Mouse (Mus musculus): ENCODE data around the gene Eif4ebp2. TPM values are rescaled to one million over a fixed set of nuclear protein-coding genes. Genes with fewer than 3 reads are reported as not detected.

Eif4ebp2 gene
- total RNA-seq, 4 experiments from 2014 or later, result 82.0 to 113 (median 91.2) TPM

DNA sequence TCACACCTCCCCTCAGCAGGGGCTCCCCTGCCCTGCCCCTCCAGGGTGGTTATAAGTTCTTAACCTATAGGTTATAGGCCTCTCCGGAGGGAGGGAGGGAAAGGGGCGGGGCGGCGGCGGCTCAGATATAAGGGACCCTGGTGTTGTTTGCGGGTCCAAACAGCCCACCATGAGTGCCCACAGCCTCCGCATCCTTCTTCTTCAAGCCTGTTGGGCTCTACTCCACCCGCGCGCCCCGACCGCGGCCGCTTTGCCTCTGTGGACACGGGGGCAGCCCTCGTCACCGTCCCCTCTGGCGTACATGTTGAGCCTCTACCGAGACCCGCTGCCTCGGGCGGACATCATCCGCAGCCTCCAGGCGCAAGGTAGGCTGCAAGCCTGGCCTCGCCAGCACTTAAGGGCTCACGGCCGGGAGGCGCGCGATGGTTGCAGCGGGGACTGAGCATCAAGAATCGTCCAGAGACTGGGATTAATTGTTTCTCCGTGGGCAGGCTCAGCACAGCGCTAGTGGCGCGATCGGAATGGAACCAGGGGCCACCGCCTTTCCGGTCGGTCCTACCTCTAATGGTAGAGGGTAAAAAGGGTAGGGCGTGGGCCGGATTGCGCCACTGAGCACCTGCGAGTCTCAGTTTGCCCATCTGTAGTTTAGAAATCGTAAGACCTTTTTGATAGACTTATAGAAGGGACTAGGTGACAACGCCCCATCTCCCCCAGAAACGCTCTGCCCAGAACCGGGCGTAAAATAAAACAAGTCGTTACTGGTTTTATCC lies 34.1 kb downstream of the Eif4ebp2 start:
- DNase-seq, result no peak

DNA sequence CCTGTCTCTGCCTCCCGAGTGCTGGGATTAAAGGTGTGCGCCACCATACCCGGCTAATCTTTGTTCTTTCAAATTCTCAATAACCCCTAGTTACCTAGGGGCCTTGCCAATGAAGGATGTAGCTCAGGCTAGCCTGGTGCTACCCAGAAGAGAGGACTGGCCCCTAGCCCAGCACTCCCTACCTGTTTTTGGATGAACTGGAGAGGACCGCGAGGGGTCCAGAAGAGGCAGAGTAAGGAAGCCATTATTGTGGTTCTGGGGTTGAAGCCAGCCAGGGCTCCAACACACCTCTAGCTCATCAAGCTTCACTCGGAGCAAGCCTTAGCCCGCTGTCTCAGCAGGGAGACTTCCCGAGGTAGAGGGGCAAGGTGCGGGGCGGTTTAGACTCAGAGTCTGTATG lies 34.8 kb downstream of the Eif4ebp2 start, which contains the start of gene Nodal:
Gene Nodal (plus strand): TSS at position 301 of the 400 bp plus-strand sequence.
- DNase-seq, result no peak

DNA sequence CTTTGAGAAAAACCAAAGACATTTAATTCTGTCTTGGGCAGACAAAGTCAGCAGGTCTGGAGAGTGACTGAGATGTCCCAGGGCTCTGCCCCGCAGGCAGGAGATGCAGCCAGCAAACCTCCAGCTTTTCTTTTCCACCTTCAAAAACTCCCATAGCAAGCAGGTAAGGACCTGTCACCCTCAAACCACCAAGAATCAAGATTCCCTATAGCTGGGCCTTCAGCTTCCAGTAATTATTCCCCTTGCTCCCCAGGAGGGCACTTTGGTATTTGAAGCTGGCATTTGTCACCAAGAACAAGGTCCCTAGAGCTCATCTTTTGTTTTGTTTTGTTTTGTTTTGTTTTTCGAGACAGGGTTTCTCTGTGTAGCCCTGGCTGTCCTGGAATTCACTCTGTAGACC lies 35.4 kb downstream of the Eif4ebp2 start:
- DNase-seq, result no peak

DNA sequence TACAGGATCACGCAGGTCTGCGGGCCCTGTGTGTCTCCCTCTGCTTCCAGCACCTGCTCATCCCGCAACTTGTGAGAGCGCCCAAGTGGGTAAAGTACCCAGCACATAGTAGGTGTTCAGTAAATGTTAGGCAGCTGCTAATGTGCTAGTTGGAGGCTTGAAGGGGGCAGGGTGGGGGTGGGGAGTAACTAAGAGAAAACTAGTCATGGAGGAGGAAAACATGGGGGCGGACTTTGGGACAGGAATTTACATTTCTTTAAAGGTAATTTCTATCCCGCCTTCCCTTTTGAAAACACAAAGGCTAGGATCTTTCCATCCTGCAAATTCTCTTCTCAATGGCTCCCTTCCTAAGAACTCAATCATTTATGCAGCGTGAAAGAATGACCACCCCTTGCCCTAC lies 35.9 kb downstream of the Eif4ebp2 start:
- no peak for DNase-seq

DNA sequence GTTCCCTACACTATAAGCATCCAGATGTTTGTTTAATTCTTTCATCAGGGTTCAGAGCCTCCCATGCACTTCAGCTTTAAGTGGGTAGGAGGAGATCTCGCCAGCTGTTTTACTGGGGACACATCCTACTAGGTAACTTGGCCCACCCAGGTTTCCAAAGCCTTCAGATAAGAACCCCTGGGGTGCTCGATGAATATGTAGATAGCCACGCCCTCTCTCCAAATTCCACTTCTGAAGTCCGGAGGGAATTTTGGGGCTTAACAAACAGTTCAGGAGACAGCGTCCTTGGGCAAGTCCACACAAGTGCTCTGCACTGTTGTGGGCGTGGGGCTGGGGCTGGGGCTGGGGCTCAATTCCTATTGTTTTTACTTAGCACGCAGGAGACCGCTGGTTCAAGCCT lies 36.6 kb downstream of the Eif4ebp2 start:
- no peak for DNase-seq

DNA sequence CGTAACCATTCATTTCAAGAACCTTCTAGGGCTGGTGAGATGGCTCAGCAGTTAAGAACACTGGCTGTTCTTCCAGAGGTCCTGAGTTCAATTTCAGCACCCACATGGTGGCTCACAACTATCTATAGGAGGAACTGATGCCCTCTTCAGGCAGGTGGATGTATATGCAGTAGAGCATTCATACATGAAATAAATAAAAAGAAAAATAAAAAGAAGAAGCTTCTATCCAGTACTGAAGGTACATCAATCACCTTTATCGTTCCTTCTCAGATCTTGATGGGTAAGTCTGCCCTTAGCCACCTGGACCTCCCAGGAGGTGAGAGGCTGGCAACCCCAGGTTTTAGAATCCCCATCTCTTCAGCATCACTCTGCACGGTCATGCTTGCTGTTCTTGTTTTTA lies 37.2 kb downstream of the Eif4ebp2 start:
- no peak for DNase-seq

DNA sequence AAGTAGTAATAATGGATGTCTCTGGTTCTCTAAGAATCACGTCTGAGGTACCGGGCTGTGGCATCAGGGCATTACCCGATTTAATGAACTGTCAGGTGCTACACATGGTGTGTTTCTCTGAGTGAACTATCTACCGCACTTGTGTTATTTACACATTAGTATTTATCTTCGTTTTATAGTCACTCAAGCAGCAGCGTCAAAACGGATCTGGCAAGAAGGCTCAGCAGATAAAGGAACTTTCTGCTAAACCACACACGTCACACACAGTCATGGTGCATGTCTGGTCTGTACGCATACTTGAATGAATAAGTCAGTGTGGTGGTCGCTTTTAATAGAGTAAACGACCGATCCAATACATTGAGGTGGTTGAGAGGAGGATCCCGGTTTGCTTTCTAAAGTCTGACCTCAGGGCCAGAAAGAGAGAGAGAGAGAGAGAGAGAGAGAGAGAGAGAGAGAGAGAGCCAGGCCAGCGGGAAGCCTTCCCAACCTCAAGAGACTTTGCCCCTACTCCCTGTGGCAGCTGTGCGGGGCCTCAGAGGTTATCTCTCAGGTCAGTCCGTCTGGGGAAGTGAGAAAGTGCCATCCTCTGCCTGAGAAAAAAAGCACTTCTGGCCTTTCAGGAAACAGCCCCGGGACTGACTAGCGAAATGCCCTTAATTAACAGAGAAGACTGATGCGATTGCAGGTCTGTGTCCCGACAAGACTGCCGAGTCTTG lies 39.4 kb downstream of the Eif4ebp2 start:
- no peak for DNase-seq

DNA sequence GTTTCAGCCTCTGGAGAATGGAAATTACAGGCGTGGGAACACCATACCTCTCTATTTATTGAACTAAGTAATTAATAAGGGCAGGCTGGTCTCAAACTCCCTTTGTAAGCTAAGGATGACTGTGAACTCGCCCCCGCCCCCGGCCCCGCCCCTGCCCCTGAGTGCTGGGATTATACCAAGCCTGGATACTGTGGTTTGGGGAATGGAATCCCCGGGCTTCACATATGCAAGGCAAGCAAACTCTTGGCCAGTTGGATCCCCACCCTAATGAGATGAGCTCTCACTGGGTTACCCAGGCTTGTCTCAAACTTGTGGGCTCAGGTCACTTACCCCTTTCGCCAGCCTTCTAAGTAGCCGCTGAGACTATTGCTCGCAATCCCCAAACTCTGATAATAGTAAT lies 42.3 kb downstream of the Eif4ebp2 start:
- DNase-seq, result no peak

DNA sequence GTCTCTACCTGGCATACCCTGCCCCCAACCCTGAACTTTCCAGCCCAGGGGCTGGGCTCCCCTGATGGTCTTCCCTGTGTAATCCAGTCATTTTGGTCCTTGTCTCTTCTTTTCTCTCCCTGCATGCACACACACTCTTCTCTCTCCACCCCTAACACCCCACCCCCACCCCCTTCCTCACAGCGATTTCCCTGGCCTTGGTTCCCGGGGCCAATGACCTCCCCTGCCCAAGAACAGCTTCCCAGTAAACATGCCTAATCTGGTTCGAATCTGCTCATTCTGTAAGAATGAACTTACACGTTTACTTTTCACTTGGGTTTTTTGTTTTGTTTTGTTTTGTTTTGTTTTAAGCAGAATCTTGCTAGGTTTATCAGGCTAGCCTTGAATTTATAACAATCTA lies 42.7 kb downstream of the Eif4ebp2 start:
- no peak for DNase-seq

DNA sequence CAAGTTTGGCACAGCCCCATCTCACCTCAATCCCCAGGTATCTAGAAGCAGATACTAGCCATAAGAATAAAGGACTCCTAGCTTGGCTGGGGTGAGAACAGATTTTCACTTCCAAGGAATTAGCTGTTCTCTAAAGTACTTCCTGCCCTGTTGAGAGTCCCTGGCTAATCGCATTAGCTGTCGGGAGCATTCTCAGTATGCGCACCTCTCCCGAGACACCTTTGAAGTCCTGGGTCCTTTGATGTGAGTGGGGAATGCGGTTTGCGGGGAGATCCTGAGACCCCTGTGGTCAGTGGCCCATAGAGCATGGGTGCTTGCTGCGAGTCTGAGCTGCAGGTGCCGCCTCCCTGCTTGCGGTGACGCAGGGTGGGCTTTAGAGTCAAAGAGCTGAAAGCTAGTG lies 46.5 kb downstream of the Eif4ebp2 start:
- DNase-seq, result no peak

DNA sequence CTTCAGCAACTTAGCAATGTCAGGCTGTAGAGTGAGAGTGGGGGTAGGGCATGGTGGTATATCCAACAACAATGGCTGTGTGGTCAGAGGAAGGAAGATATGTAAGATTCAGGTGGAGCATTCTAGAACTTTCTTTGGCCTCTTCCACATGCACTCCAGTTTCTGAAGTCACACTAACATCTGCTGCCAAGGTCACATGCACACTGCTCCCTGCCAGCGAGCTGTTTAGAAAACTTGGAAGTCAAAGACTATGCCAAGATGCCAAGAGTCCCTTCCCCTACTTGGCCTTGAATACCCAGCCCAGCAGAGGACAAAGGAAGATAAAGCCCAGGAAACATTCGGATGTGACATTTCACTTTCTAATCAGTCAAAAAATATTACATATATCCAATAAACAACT lies 49.5 kb downstream of the Eif4ebp2 start:
- no peak for DNase-seq

DNA sequence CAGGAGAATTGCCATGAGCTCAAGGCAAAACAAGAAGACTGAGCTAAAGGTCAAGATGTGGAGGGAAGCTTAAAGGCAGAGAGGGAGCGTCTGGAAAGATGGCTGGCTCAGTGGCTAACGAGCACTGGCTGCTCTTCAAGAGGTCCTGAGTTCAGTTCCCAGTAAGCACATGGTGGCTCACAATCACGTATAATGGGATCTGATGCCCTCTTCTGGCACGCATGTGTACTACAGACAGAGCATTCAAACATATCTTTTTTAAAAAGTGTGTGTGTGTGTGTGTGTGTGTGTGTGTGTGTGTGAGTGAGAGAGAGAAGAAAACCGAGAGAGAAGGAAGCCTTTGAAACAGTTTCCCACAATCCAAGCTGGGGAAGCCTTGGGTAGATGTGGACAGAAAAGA lies 50.0 kb downstream of the Eif4ebp2 start:
- DNase-seq, result no peak

DNA sequence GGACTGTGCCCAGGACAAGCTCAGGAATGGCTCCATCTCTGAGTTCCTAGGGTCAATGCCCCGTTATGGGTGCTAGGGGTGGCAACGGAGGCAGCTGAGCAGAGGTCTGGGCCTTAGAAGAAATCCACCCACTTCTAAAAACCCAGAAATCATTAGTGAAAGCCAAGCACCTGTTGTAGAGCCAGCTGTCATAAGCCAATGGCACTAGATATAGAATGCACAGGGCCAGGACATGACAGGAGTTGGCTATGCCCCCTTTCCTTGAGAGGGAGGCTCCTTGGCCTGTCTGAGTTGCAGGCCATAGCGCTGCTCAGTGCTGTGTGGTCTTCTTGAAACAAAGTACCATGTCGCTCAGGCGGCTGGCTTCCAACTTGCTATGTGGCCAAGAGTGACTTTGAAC lies 52.1 kb downstream of the Eif4ebp2 start:
- no peak for DNase-seq

DNA sequence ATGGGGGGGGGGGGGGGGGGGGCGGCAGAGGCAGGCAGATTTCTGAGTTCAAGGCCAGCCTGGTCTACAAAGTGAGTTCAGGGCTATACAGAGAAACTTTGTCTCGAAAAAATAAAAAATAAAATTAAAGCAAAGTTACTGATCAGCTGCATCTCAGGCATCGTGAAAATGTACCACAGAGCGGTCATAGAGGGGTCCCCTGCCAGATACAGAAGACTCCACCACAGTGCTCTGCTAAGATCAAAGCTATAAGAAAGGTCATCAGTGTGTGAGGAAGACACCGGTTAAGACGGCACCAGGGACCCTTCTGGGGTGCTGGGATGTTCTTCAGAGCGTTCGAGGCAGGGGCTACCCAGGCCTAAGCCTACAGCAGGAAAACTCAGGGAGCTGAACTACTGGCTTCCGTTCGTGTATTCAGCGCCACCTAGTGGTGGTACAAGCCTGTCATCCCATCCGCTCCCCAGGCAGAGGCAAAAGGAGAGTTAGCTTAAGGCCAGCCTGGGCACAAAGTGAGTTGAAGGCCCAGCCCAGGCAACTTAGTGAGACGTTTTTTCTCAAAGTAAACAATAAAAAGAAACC lies 53.2 kb downstream of the Eif4ebp2 start:
- no peak for DNase-seq

DNA sequence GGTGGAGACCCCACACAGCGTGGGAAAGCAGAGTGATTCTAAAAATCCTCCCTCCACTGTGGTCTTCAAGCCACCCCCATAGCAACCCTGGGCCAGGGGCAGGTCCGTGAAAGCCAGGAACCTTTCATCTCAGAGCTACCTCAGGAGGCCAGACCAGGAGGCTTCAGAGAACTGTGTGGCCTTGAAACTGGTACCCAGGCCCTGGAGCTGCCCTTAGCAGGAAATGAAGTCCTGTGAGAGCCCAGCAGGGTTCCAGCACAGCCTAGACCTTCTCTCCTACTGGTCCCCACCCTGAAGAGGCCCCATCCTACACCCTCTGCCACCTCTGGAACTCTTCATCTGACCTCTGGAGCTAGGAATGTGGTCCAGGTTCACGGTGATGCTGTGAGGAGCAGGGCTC lies 54.3 kb downstream of the Eif4ebp2 start:
- DNase-seq, result no peak

DNA sequence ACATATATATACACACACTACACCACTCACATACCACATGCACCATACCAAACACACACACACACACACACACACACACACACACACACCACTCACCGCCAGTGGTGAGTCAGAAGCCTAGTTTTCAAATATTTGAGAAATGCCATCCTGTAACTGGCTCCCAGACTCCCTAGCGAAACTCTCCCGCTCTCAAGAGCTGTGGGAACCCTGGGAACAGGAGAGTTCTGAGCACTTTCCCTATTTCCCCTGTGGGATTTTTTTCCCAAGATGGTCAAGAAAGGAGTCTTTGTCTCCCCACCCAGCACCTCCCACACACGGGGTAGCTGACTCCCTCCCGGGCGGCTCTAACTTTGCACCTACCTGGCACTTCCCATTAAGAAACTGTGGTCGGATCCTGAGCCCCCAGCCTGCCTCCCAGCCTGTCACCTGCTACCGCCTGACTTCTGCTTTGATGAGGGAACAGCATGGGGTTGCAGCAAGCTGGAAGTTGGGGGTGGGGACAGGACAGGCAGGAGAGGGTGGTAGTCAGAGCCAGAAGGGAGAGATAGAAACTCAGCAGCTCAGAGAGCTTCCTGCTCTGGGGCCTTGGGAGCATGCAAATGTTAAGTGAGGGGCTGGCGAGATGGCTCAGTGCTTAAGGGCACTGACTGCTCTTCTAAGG lies 57.9 kb downstream of the Eif4ebp2 start:
- DNase-seq, result no peak

DNA sequence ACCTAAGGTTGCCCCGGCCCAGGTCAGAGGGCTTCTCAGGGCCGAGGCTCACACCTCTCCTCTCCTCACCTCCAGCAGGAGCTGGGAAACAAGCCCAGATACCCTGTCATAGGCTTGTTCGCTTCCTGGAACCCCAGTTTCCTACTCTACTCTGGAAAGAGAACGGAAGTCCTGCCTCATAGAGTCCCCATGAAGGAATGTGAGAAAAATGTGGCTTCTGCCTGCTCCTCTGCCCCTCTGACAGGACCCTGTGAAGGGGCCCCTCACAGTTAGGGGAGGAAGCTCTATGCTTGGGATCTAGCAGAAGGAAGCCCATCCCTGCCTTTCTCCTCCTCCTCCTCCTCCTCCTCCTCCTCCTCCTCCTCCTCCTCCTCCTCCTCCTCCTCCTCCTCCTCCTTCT lies 59.9 kb downstream of the Eif4ebp2 start:
- no peak for DNase-seq

DNA sequence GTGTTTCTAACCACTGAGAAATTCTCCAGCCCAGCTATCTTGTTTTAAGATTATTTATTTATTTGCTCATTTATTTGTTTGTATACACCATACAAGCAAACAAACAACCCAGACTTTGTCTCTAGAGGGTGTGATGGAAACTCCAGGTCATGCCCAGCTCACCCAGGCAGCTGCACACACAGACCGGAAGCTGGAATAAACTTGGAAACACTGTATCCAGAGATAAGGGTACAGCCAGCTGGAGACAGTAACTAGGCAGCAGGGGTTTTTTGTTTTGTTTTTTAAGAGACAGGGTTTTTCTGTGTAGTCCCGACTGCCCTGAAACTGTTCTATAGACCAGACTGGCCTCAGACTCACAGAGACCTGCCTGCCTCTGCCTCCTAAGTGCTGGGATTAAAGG lies 62.3 kb downstream of the Eif4ebp2 start:
- no peak for DNase-seq

DNA sequence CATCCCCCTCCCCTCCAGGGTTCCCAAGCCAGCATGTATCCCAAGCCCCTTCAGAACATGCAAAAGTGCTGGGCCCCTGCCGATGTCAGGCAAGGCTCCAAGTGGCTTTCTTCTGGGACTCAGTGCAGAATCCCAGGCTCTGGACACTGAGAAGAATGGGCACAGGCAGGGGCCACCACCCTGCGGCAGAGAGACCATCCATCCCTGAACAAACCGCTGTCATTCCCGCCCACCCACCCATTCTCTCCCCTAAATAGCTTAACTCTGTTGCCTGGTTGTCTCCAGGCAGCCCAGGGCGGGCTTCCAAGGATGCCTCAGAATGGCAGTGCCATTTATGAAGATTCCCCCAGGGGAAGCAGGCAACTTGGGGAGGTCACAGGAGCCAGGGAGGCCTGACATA lies 63.4 kb downstream of the Eif4ebp2 start:
- DNase-seq, result no peak

DNA sequence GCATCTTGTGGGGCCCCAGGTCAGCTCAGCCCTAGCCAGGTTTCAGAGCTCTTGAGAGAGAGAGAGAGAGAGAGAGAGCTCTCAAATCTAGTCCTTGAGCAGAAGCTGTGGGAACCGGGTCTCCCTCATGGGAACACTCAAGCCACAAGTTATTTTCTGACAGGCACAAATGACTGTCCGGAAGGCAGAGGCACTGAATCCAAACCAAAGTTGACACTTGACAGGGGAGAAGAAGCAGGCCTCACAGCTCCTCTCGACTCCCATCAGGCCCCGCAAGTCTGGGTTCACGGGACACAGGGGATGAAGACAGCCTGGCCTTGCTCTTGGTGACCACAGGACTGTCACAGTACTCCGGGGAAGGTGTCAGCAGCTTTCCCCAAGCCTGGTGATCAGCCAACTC lies 66.2 kb downstream of the Eif4ebp2 start:
- DNase-seq, result no peak

DNA sequence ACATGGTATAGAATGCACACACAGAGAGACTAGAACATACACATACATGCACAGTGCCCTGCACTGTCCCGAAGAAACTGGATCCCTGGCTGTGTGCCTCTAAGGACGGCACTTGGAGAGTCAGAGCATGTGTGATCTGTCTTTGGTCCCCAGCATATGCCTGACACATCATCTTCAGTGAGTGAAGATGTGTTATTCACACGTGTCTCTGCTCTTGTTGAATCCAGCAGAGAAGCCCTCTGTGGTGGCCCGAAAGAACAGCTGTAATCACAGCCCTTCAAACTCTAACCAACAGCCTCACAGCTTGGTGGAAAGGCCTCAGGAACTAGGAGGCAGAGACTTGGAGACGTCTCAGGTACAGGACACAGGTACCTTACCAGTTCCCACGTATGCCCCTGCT lies 67.3 kb downstream of the Eif4ebp2 start:
- no peak for DNase-seq

DNA sequence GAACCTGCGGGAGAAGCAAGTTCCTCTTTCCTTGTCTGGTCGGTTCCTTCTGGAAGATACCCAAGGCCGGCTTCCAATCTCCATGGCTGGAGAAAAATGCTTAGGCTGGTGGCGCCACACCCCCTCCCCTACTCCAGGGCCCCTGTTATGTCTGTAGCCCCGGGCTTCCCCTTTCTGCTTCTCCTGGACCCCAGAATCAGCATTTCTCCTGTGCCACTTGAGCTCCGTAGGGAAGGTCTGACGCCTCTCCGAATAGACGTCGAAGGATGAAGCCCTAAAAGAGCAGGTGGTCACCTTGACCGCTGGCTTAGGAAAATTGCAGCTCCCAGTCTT lies 68.8 kb downstream of the Eif4ebp2 start:
- DNase-seq, result no peak

DNA sequence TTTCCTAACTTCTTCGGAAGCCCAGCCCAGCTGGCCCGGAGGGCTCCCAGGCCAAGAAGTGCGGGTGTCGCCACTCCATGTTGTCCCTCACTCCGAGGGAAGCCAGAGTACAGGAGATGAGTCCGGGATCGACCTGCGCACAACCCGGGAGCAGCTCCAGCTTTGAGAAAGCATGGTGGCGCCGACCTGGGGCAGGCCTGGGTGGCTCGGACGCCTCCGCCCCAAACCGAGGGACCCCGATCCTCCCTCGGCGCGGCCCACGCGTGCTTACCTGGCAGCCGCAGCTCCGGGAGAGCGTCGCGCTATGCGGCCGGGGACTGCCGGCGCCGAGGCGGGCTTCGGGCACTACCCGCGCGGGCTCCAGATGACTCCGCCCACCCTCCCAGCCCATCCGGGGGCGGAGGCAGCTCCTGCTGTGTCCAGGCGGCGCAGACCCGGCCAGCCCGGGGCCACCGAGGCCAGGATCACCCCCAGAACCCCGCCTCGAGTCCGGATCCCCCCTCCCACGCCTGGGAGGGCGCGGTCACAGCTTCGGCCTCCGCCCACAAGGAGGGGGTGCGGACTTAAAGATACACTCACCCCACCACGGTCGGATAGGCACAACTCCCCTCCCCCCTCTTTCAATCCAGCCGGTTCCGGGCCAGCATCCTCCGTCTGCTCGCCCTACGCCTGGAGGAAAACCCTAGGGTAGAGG lies 69.3 kb downstream of the Eif4ebp2 start, which contains the start of gene Pald1:
Gene Pald1 (minus strand): TSS at position 510 of the 694 bp plus-strand sequence.
- DNase-seq, result peak; percentile 79
